Mouse (Mus musculus): ENCODE results near the gene Gm49425. TPM values are rescaled to one million over a fixed set of nuclear protein-coding genes. Genes with fewer than 3 reads are reported as not detected.

Gene Gm49425
- polyA plus RNA-seq, 2 experiments: not detected

GRCm38 (mm10) chr15:101550567-101550966, 33.5 kb upstream of the Gm49425 start, which contains the start of gene Krt82:
Gene Krt82 (minus strand): TSS chr15:101550667.
- Histone ChIP-seq H3K36me3 (replicated peaks; ENCODE audit: control insufficient read depth, insufficient read depth, low read depth) (no peaks in the 10 kb centered on the region), H3K27ac (no peak within 1 kb of the TSS), H3K9ac (replicated peaks) (no peak within 1 kb of the TSS), H3K4me2 (ENCODE audit: low read depth) (no peak within 1 kb of the TSS), H3K27me3 (ENCODE audit: control insufficient read depth, insufficient read depth, low read length) (no peaks in the 10 kb centered on the region), H3K9me3 (ENCODE audit: control insufficient read depth, low read length) (no peaks in the 10 kb centered on the region), H3K4me3 (ENCODE audit: insufficient read depth in 1 of 2, low read depth in 2 of 2, low read length in 2 of 2) (no peak within 1 kb of the TSS), H3K4me1 (replicated peaks; ENCODE audit: control insufficient read depth in 2 of 2, insufficient read depth in 2 of 2, low read length in 1 of 2) (no peaks in the 10 kb centered on the region)
- TF ChIP-seq CTCF (IDR thresholded peaks at IDR 0.05; ENCODE audit: low read depth): no peak
- ATAC-seq (ENCODE audit: insufficient read depth) (no peak), DNase-seq (ENCODE audit: low read depth in 3 of 3, low spot score in 3 of 3) (no peak)
- 70% methylated on average over 7 of the region's 7 CpGs for WGBS (ENCODE audit: insufficient replicate concordance)

GRCm38 (mm10) chr15:101544478-101544877, 27.4 kb upstream of the Gm49425 start:
- Histone ChIP-seq H3K9ac (replicated peaks) (no peak overlapping the region), H3K4me1 (replicated peaks; ENCODE audit: control insufficient read depth in 2 of 2, insufficient read depth in 2 of 2, low read length in 1 of 2) (no peaks in the 10 kb centered on the region), H3K27me3 (ENCODE audit: control insufficient read depth, insufficient read depth, low read length) (no peaks in the 10 kb centered on the region), H3K9me3 (ENCODE audit: control insufficient read depth, low read length) (no peaks in the 10 kb centered on the region), H3K4me3 (ENCODE audit: insufficient read depth in 1 of 2, low read depth in 2 of 2, low read length in 2 of 2) (no peak overlapping the region), H3K36me3 (replicated peaks; ENCODE audit: control insufficient read depth, insufficient read depth, low read depth) (no peaks in the 10 kb centered on the region), H3K4me2 (ENCODE audit: low read depth) (no peak overlapping the region), H3K27ac (no peak overlapping the region)
- TF ChIP-seq CTCF (IDR thresholded peaks at IDR 0.05; ENCODE audit: low read depth) (no peak), EP300 (IDR thresholded peaks at IDR 0.05; ENCODE audit: low read depth) (no peak)
- no peak for DNase-seq (ENCODE audit: low read depth in 3 of 3, low spot score in 3 of 3)
- ATAC-seq (ENCODE audit: insufficient read depth): no peak
- 65% methylated on average over 3 of the region's 3 CpGs for WGBS (ENCODE audit: insufficient replicate concordance)

GRCm38 (mm10) chr15:101542543-101542942, 25.5 kb upstream of the Gm49425 start:
- Histone ChIP-seq H3K4me2 (ENCODE audit: low read depth) (no peak overlapping the region), H3K9me3 (ENCODE audit: control insufficient read depth, low read length) (no peaks in the 10 kb centered on the region), H3K27ac (no peak overlapping the region), H3K4me1 (replicated peaks; ENCODE audit: control insufficient read depth in 2 of 2, insufficient read depth in 2 of 2, low read length in 1 of 2) (no peaks in the 10 kb centered on the region), H3K36me3 (replicated peaks; ENCODE audit: control insufficient read depth, insufficient read depth, low read depth) (no peaks in the 10 kb centered on the region), H3K4me3 (ENCODE audit: insufficient read depth in 1 of 2, low read depth in 2 of 2, low read length in 2 of 2) (no peak overlapping the region), H3K9ac (replicated peaks) (no peak overlapping the region), H3K27me3 (ENCODE audit: control insufficient read depth, insufficient read depth, low read length) (no peaks in the 10 kb centered on the region)
- TF ChIP-seq CTCF (IDR thresholded peaks at IDR 0.05; ENCODE audit: low read depth) (peak; percentile 26; the same call in 1 of the 2 replicates), EP300 (IDR thresholded peaks at IDR 0.05; ENCODE audit: low read depth) (no peak)
- ATAC-seq (ENCODE audit: insufficient read depth) (no peak), DNase-seq (ENCODE audit: low read depth in 3 of 3, low spot score in 3 of 3) (no peak)
- 43% methylated on average over 9 of the region's 9 CpGs for WGBS (ENCODE audit: insufficient replicate concordance)

GRCm38 (mm10) chr15:101538580-101538900, 21.5 kb upstream of the Gm49425 start:
- Histone ChIP-seq H3K9me3 (ENCODE audit: control insufficient read depth, low read length) (no peaks in the 10 kb centered on the region), H3K4me2 (ENCODE audit: low read depth) (no peak overlapping the region), H3K27me3 (ENCODE audit: control insufficient read depth, insufficient read depth, low read length) (no peaks in the 10 kb centered on the region), H3K27ac (no peak overlapping the region), H3K36me3 (replicated peaks; ENCODE audit: control insufficient read depth, insufficient read depth, low read depth) (no peaks in the 10 kb centered on the region), H3K4me3 (ENCODE audit: insufficient read depth in 1 of 2, low read depth in 2 of 2, low read length in 2 of 2) (no peak overlapping the region), H3K4me1 (replicated peaks; ENCODE audit: control insufficient read depth in 2 of 2, insufficient read depth in 2 of 2, low read length in 1 of 2) (no peaks in the 10 kb centered on the region), H3K9ac (replicated peaks) (no peak overlapping the region)
- 49% methylated on average over 4 of the region's 4 CpGs for WGBS (ENCODE audit: insufficient replicate concordance)
- DNase-seq (ENCODE audit: low read depth in 3 of 3, low spot score in 3 of 3): no peak
- ATAC-seq (ENCODE audit: insufficient read depth): no peak
- no peak for TF ChIP-seq CTCF (IDR thresholded peaks at IDR 0.05; ENCODE audit: low read depth)
- no peak for TF ChIP-seq EP300 (IDR thresholded peaks at IDR 0.05; ENCODE audit: low read depth)

GRCm38 (mm10) chr15:101537864-101538579, 21.0 kb upstream of the Gm49425 start:
- Histone ChIP-seq H3K9me3 (ENCODE audit: control insufficient read depth, low read length) (no peaks in the 10 kb centered on the region), H3K4me3 (ENCODE audit: insufficient read depth in 1 of 2, low read depth in 2 of 2, low read length in 2 of 2) (no peak overlapping the region), H3K4me2 (ENCODE audit: low read depth) (no peak overlapping the region), H3K36me3 (replicated peaks; ENCODE audit: control insufficient read depth, insufficient read depth, low read depth) (no peaks in the 10 kb centered on the region), H3K4me1 (replicated peaks; ENCODE audit: control insufficient read depth in 2 of 2, insufficient read depth in 2 of 2, low read length in 1 of 2) (no peaks in the 10 kb centered on the region), H3K27me3 (ENCODE audit: control insufficient read depth, insufficient read depth, low read length) (no peaks in the 10 kb centered on the region), H3K27ac (no peak overlapping the region), H3K9ac (replicated peaks) (no peak overlapping the region)
- WGBS (ENCODE audit: insufficient replicate concordance): 30% methylated on average over 7 of the region's 7 CpGs
- DNase-seq (ENCODE audit: low read depth in 3 of 3, low spot score in 3 of 3) (no peak), ATAC-seq (ENCODE audit: insufficient read depth) (no peak)
- no peak for TF ChIP-seq EP300 (IDR thresholded peaks at IDR 0.05; ENCODE audit: low read depth)
- no peak for TF ChIP-seq CTCF (IDR thresholded peaks at IDR 0.05; ENCODE audit: low read depth)

Data from liver, embryonic 14.5 days (tissue).